Mouse (Mus musculus) erythroid progenitor cell, adult 5-6 weeks (primary cell): ENCODE results near the gene Socs1. TPM values are rescaled to one million over a fixed set of nuclear protein-coding genes. Genes with fewer than 3 reads are reported as not detected.

Experiments
- ATAC-seq: replicated peaks from 2 replicates; pipeline ENCODE4 v1.8.0; 2016; ENCODE audit warnings: moderate number of reproducible peaks, mild to moderate bottlenecking, moderate TSS enrichment, inconsistent platforms; ENCODE audit not compliant: poor library complexity, low FRiP score, severe bottlenecking
- total RNA-seq, 2 experiments: library from RNA; stranded (forward) in 1 of 2; stranded (reverse) in 1 of 2; fragments of 150-400 nt in 1 of 2; fragments of 186-747, 209-891 nt in 1 of 2; gene quantifications; 2 replicates each; pipeline versions ENCODE4 v1.2.3 to v1.2.4; 2015 to 2017; ENCODE audit warnings: low replicate concordance in 2 of 2

The Socs1 gene
- total RNA-seq, 2 experiments from 2014 or later, result 0.08 TPM; not detected in 1

DNA sequence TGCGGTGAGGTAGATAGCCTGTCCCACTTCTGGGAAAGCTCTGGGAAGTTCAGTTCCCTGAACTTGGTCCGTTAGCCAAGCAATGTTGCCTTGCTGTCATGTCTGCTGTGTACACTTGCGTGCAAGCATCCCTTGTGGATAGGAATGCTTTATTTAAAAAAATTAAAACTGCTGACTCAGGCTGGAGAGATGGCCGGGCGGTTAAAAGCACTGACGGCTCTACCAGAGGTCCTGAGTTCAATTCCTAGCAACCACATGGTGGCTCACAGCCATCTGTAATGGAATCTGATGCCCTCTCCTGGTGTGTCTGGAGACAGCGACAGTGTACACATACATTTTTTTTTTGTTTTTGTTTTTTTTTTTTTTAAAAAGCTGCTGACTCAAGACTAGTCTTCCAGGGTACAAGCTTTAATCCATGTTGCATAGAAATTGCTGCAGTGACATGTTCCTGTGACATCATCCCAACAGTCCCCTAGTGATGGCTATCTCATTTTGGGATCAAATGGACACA is 2.3 kb upstream of the Socs1 start:
- ATAC-seq, result no peak

GRCm38 (mm10) chr16:10786782-10787547 is 1.6 kb upstream of the Socs1 start:
- ATAC-seq, result 0 out of 2 replicates have a peak, but pooled peaks have one; percentile 7

DNA sequence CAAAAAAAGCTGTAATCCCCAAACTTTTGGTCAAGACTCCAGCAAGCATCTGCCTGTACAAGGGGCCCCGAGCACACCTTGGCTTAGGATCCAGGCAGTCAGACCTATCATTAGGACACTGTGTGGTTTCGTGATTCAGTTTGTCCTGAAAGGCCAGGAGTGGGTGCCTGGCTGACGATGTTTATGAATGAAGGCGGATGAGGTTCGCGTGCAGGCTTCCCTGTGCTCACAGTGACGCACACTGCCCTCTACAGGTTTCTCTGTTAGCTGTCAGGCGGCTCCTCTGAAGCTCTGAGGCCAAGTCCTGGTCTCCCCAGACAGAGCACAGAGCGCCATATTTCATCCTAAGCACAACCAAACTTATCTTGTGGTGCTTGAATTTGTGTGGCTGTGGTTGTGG is 952 bp upstream of the Socs1 start:
- ATAC-seq, result peak; percentile 75

DNA sequence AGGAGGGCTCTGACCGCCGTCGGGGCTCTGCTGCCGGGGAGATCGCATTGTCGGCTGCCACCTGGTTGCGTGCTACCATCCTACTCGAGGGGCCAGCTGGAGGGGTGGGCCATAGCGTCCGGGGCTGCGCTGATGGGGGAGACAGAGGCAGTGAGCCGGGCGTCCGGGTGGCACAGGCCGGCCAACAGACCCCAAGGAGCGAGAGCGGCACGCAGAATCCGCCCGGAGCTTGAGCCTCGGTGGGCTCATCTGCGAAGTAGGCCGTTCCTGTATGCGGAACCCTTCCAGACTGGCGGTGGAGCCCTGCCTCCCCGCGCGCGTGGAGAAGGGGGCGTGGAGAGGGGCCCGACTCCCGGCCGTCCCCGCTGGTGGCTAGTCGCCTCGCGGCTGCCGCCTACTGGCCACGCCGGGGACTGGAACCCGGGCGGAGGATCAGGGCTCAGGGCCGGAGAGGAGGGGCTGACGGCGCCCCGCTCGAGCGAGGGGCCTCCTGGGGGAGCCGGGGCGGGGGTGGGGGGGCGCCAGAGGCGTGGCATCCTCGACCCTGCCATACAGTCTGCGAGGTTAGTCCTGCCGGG is 454 bp downstream of the Socs1 start:
- ATAC-seq, result peak; percentile 56

- no peak for ATAC-seq
Observed at GRCm38 (mm10) chr16:10783883-10784792, 1.2 kb downstream of the Socs1 start.

DNA sequence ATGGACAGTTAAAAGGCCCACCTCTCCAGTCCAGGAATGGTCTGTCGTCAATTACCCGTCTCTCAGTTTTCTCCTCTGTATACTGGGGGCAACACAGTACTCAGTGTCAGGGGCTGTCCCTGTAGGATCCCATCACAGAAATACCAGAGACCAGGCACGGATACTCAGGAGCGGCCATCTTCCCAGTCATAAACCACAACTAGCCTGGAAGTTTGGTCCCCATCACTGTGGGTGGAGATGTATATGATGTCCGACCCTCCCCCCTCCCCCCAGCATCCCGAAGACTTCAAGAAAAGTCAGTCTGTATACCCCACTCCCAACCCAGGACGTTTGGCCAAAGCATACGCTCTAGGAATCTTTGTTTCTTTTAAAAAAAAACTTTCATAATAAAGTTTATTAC is 1.9 kb downstream of the Socs1 start:
- no peak for ATAC-seq

DNA sequence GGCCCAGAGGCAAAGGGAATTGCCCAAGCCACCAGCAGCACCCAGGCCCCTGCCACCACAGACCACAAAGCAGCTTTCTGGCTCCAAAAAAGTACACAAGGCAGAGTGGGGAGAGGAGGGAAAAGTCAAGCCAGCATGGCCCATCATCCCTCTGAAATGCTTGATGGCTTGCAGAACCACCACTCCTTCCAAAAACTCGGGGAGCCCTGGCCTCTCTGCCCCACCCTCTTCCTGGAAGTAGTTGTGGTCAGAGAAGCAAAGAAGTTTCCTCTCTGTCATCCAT is 2.2 kb downstream of the Socs1 start:
- ATAC-seq, result no peak

DNA sequence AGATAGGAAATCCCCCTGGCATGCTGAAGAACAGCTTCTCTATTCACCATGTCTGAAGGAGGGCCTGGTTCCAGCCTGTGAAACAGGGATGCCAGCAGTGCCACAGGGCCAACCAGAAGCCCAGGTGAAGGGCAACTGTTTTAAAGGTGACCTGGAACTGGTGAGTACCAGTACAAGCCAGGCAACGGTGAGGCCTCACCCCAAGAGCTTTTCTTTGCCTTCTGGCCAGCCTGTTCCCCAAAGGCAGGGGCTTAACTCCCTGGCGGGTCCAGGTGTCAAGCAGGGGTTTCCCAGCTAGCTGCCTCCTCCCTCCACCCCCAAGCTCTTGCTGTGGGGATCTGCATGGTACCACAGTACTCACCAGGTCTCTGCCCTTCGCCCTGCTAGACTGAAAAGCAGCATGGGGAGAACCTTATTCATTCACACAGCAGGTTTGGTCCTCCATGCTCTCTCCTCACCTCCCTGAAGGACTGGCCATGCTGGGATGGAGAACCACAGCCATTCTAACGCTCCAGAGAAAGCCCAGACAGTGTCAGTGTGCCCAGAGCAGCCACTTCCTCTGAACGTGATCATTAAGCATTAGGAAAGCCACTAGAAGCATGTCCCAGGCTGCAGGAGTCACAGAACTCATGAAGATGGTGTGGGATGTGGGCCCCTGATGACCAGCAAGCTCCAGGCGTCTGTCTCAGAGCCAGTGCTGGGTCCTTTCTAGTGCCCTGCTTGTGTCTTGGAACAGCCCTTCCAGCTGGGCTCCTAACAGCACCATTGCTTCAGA is 2.8 kb downstream of the Socs1 start:
- ATAC-seq, result no peak

DNA sequence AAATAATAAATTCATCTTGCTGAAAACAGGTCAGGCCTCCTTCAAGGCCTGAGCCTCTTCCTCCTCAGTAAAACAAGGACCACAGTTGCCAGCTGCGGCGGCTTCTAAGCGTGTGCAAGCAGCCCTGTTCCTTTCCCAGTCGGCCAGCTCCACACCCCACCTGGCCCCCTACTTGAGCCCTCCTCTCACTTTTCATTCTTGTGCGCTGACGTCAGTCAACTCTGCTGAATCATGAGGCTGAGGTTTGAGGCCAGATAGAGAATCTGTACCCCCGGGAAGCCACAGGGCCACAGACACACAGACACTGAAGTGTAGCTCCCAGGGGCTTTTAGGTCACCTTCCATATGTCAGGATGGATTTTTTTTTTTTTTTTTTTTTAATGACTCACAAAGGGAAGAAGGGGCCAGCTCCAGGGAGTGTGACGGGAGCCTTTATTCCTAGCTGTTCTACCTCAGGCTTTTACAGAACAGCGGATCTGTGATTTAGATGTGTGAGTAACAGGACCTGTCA is 3.4 kb downstream of the Socs1 start:
- ATAC-seq, result no peak

DNA sequence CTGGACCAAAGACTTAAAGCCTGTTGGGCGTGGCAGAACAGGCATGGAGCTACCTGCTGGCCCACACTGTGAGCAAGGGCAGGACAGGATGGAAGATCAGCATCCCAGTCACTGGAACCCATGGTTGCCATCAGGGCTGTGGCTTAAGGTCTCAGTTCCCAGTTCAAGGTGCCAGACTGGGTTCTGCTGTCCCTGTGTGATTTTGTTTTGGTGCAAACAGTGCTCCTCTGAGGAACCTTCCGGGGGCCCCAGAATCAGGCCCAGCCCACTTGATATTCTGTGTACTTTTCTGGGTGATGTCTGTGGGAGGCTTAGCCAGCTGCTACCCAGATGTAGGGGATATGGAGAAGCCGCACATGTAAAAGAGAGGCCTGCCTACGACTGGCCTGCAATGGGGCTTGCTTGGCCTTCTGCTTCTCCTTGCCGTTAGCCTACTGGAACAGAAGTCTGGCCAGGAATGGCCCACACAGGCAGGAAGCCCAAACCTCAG is 4.7 kb downstream of the Socs1 start:
- no peak for ATAC-seq

DNA sequence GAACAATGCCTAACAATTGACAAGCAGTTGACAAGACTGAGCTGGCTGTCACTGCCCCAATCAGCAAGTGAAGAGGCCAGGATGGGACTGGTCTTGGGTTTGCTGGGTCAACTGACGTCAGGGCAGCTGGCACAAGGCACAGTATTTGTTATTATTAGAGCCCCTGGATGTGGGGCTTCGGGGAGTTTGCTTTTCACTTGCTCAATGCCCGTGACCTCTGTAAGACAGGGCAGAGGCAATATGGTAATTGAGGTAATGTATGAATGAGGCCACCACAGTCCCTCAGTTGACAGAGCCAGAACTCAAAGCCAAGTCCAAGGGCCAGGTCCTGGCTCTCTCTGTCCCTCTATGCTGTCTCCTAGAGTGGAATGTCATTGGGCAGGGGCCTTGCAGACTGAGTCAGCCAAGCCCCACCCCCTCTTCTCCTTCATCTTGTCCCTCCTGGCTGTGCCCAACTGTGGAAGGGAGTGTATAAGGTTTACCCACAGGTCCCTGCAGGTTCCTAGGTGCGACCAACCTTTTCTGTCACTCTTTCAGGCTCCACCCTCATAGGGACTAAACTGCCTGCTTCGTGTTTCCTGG is 7.7 kb downstream of the Socs1 start:
- no peak for ATAC-seq

- no peak for ATAC-seq
Observed at GRCm38 (mm10) chr16:10776322-10776721, 9.0 kb downstream of the Socs1 start.

- no peak for ATAC-seq
Observed at GRCm38 (mm10) chr16:10774726-10775125, 10.6 kb downstream of the Socs1 start.

- ATAC-seq, result no peak
Observed at GRCm38 (mm10) chr16:10773543-10773942, 11.8 kb downstream of the Socs1 start.

- no peak for ATAC-seq
Observed at GRCm38 (mm10) chr16:10771769-10772510, 13.4 kb downstream of the Socs1 start.

- no peak for ATAC-seq
Observed at GRCm38 (mm10) chr16:10770531-10771325, 14.6 kb downstream of the Socs1 start.

- no peak for ATAC-seq
Observed at GRCm38 (mm10) chr16:10769661-10770060, 15.7 kb downstream of the Socs1 start.

- no peak for ATAC-seq
Observed at GRCm38 (mm10) chr16:10768821-10769220, 16.5 kb downstream of the Socs1 start.
